Comparison of ENCODE assay signal across 26 mouse cellular contexts in the genomic region with DNA sequence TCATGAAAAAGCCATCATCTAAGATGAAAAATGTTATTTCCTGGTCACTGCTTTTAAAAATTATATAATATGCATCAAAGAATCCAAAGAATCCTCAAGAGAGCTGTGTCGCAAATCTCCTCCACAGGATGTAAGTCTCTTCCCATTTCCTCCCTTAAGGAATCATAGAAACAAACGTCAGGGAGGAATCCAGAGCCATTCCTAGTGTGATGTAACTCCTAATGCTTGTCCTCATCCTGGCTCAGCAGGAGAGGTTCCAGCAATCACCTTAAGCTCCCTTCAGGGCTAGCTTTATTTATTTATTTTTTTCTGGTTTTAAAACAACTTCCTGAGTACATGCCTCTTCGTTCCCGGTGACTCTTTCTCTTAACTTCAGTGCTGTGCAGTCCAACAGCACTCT. TPM values are rescaled to one million over a fixed set of nuclear protein-coding genes. Genes with fewer than 3 reads are reported as not detected.
A peak's percentile ranks its signal among the peaks of the same experiment; 100 is the strongest.
DNase-seq lines count a peak whose midpoint lies in the region; ATAC-seq and TF ChIP-seq lines count a peak whose summit lies in the region.
"Had no signal": no experiment of that assay in that cellular context is flagged by ENCODE, and none has a peak within 500 bp of the region (broad histone marks: within the 10 kb centered on the region; RNA-seq: fewer than 3 reads in every experiment).

No protein-coding gene starts in this region.

- no peak for ATAC-seq in kidney, embryonic 16.5 days (ENCODE audit: low FRiP score, low TSS enrichment)
- ATAC-seq in lung, postnatal 0 days: peak; percentile 55
- ATAC-seq: liver, embryonic 12.5 days; liver, postnatal 0 days had no signal

- H3K36me3 ChIP-seq in kidney, embryonic 16.5 days (ENCODE audit: insufficient read depth, low read length): no peaks in the 10 kb centered on the region
- H3K36me3 ChIP-seq in lung, postnatal 0 days (ENCODE audit: insufficient read depth, low read length): no peaks in the 10 kb centered on the region
- H3K36me3 ChIP-seq: embryonic facial prominence, embryonic 15.5 days; kidney, embryonic 15.5 days; liver, embryonic 12.5 days had no signal

- intact Hi-C loops in gastrocnemius, adult 2 months (cut with DNase I): no loop called here
- intact Hi-C loops in gastrocnemius, postnatal 14 days (cut with DNase I; ENCODE audit: low total_unique reads): no loop called here

- no peaks in the 10 kb centered on the region for H3K4me1 ChIP-seq in kidney, embryonic 16.5 days (ENCODE audit: insufficient read depth, low read length)
- H3K4me1 ChIP-seq in lung, postnatal 0 days (ENCODE audit: insufficient read depth, low read depth, low read length): peaks cover 4% of the 10 kb centered on the region; the same call in 1 of the 2 replicates

- peak overlapping the region; percentile 32; the same call in 1 of the 2 replicates for H3K27ac ChIP-seq in gastrocnemius, adult 2 months
- H3K27ac ChIP-seq in kidney, embryonic 16.5 days (ENCODE audit: low read length): no peak overlapping the region
- no peak overlapping the region for H3K27ac ChIP-seq in lung, postnatal 0 days (ENCODE audit: low read length)
- H3K27ac ChIP-seq: embryonic facial prominence, embryonic 15.5 days; heart, adult 2 months; heart, embryonic 13.5 days; hindbrain, embryonic 14.5 days; kidney, embryonic 15.5 days; liver, embryonic 12.5 days had no signal

- 44% methylated on average over 4 of the region's 4 CpGs for WGBS in kidney, embryonic 16.5 days
- 7% methylated on average over 4 of the region's 4 CpGs for WGBS in lung, postnatal 0 days

- peak overlapping the region; percentile 21; the same call in 1 of the 2 replicates for H3K4me3 ChIP-seq in gastrocnemius, adult 2 months
- no peak overlapping the region for H3K4me3 ChIP-seq in kidney, embryonic 16.5 days (ENCODE audit: low read length)
- no peak overlapping the region for H3K4me3 ChIP-seq in lung, postnatal 0 days (ENCODE audit: low read depth, low read length)
- H3K4me3 ChIP-seq: embryonic facial prominence, embryonic 15.5 days; heart, adult 2 months; heart, embryonic 13.5 days; kidney, embryonic 15.5 days; liver, embryonic 12.5 days had no signal

- DNase-seq in gastrocnemius, adult 2 months: no peak
- no peak for DNase-seq in gastrocnemius, postnatal 14 days
- DNase-seq in kidney, postnatal 4 days: no peak
- DNase-seq in lung, postnatal 0 days (ENCODE audit: low spot score): peak; percentile 65
- no peak for DNase-seq in lung, postnatal 4 days
- no peak for DNase-seq in thymus, postnatal 14 days
- DNase-seq: adrenal gland, postnatal 14 days; cerebellum, adult 11-12 months; gastrocnemius, postnatal 36 days; heart, adult 2 months; heart, postnatal 36 days; kidney, adult 11 months; layer of hippocampus, postnatal 36 days; left cerebral cortex, postnatal 4 days; liver, postnatal 0 days; right cerebral cortex, postnatal 25 days; spleen, adult 18-20 months; thymus, adult 2 months; thymus, postnatal 4 days had no signal

- no peaks in the 10 kb centered on the region for H3K9me3 ChIP-seq in kidney, embryonic 16.5 days (ENCODE audit: low read length)
- no peaks in the 10 kb centered on the region for H3K9me3 ChIP-seq in lung, postnatal 0 days (ENCODE audit: low read length)
- H3K9me3 ChIP-seq: embryonic facial prominence, embryonic 15.5 days; heart, embryonic 13.5 days; kidney, embryonic 15.5 days; liver, embryonic 12.5 days had no signal

- H3K4me2 ChIP-seq in kidney, embryonic 16.5 days (replicated peaks; ENCODE audit: low read depth, low read length): 0 out of 2 replicates have a peak overlapping the region, but pooled peaks have one; percentile 0
- 0 out of 2 replicates have a peak overlapping the region, but pooled peaks have one; percentile 6 for H3K4me2 ChIP-seq in lung, postnatal 0 days (replicated peaks; ENCODE audit: low read depth, low read length)
- H3K4me2 ChIP-seq: embryonic facial prominence, embryonic 15.5 days; heart, embryonic 13.5 days; hindbrain, embryonic 14.5 days; kidney, embryonic 15.5 days; liver, embryonic 12.5 days; midbrain, embryonic 11.5 days had no signal

- H3K27me3 ChIP-seq in kidney, embryonic 16.5 days (ENCODE audit: insufficient read depth, low read length): no peaks in the 10 kb centered on the region; the same call in 1 of the 2 replicates
- H3K27me3 ChIP-seq in lung, postnatal 0 days (replicated peaks; ENCODE audit: insufficient read depth, low read length): no peaks in the 10 kb centered on the region
- H3K27me3 ChIP-seq: embryonic facial prominence, embryonic 15.5 days; heart, embryonic 13.5 days; kidney, embryonic 15.5 days; liver, embryonic 12.5 days had no signal

- TF ChIP-seq CTCF in gastrocnemius, adult 2 months (IDR thresholded peaks at IDR 0.05): no peak
- no peak for TF ChIP-seq CTCF in lung, postnatal 0 days (IDR thresholded peaks at IDR 0.05)

- no peak overlapping the region for H3K9ac ChIP-seq in kidney, embryonic 16.5 days (replicated peaks; ENCODE audit: low read length)
- H3K9ac ChIP-seq in lung, postnatal 0 days (replicated peaks; ENCODE audit: low read depth): no peak overlapping the region
- H3K9ac ChIP-seq: embryonic facial prominence, embryonic 15.5 days; heart, embryonic 13.5 days; hindbrain, embryonic 14.5 days; kidney, embryonic 15.5 days; liver, embryonic 12.5 days; liver, postnatal 0 days had no signal

- TF ChIP-seq EP300 in lung, postnatal 0 days (IDR thresholded peaks at IDR 0.05): peak; percentile 40; the same call in 1 of the 2 replicates

RNA-seq across cellular contexts. Expression of a gene that starts 13.9 kb away (rescaled TPM):
- 10 to 100 TPM; 53.8 to 54.7 TPM for total RNA-seq in gastrocnemius, adult 2 months (2021)
- 10 to 100 TPM; 37.8 to 42.6 TPM for total RNA-seq in gastrocnemius, postnatal 14 days (2021)
- 81.4 and 86.2 TPM in 2 replicates for polyA plus RNA-seq in kidney, embryonic 16.5 days (2015; fragmentation: Nextera tagmentation; extraction: Ambion mirVana)
- polyA plus RNA-seq in lung, postnatal 0 days (2015; fragmentation: Nextera tagmentation; extraction: Ambion mirVana): 129 and 140 TPM in 2 replicates

RNA-seq across cellular contexts. Expression of a gene that starts 47.5 kb away (rescaled TPM):
- 100 to 1,000 TPM; 330 to 468 TPM for total RNA-seq in gastrocnemius, adult 2 months (2021)
- 100 to 1,000 TPM; 494 to 598 TPM for total RNA-seq in gastrocnemius, postnatal 14 days (2021)
- polyA plus RNA-seq in kidney, embryonic 16.5 days (2015; fragmentation: Nextera tagmentation; extraction: Ambion mirVana): 692 and 698 TPM in 2 replicates
- 593 and 634 TPM in 2 replicates for polyA plus RNA-seq in lung, postnatal 0 days (2015; fragmentation: Nextera tagmentation; extraction: Ambion mirVana)
